Mouse (Mus musculus): ENCODE data around the gene Abhd14b. TPM values are rescaled to one million over a fixed set of nuclear protein-coding genes. Genes with fewer than 3 reads are reported as not detected.

Abhd14b gene
- polyA plus RNA-seq, 1 experiment from 2014 or later, result 4.5 TPM

- Histone ChIP-seq H3K4me2 (peak overlapping the region; percentile 78), H3K4me1 (ENCODE audit: control insufficient read depth, insufficient read depth, low read length) (peaks cover 65% of the 10 kb centered on the region), H3K27ac (ENCODE audit: low read depth, low read length) (peak overlapping the region; percentile 97), H3K27me3 (ENCODE audit: control insufficient read depth, insufficient read depth, low read length) (no peaks in the 10 kb centered on the region), H3K9ac (ENCODE audit: low read length) (peak overlapping the region; percentile 97), H3K4me3 (ENCODE audit: low read depth, low read length) (peak overlapping the region; percentile 88), H3K9me3 (ENCODE audit: control insufficient read depth, low read length) (no peaks in the 10 kb centered on the region), H3K36me3 (ENCODE audit: control insufficient read depth, insufficient read depth, low read length) (no peaks in the 10 kb centered on the region; the same call in 1 of the 2 replicates)
- WGBS, result under 1% methylated on average over 19 of the region's 20 CpGs
- DNase-seq (ENCODE audit: low spot score, missing footprints), result peak; percentile 95
- no peak for ATAC-seq (ENCODE audit: low FRiP score)
These were observed 7.0 kb downstream of the Abhd14b start for GRCm38 (mm10) chr9:106454071-106454761.

- DNase-seq (ENCODE audit: low spot score, missing footprints) (peak; percentile 97), ATAC-seq (ENCODE audit: low FRiP score) (peak; percentile 22)
- WGBS, result under 1% methylated on average over 17 of the region's 17 CpGs
- Histone ChIP-seq H3K27me3 (ENCODE audit: control insufficient read depth, insufficient read depth, low read length) (no peaks in the 10 kb centered on the region), H3K27ac (ENCODE audit: low read depth, low read length) (peak overlapping the region; percentile 97), H3K4me3 (ENCODE audit: low read depth, low read length) (peak overlapping the region; percentile 88), H3K4me2 (peak overlapping the region; percentile 78), H3K4me1 (ENCODE audit: control insufficient read depth, insufficient read depth, low read length) (peaks cover 71% of the 10 kb centered on the region), H3K9me3 (ENCODE audit: control insufficient read depth, low read length) (no peaks in the 10 kb centered on the region), H3K36me3 (ENCODE audit: control insufficient read depth, insufficient read depth, low read length) (peaks cover 2% of the 10 kb centered on the region), H3K9ac (ENCODE audit: low read length) (peak overlapping the region; percentile 97)
These were observed 7.8 kb downstream of the Abhd14b start for GRCm38 (mm10) chr9:106454888-106455681.

- Histone ChIP-seq H3K9me3 (ENCODE audit: control insufficient read depth, low read length) (no peaks in the 10 kb centered on the region), H3K4me2 (peak overlapping the region; percentile 78), H3K4me3 (ENCODE audit: low read depth, low read length) (peak overlapping the region; percentile 88), H3K27ac (ENCODE audit: low read depth, low read length) (peak overlapping the region; percentile 97), H3K36me3 (ENCODE audit: control insufficient read depth, insufficient read depth, low read length) (peaks cover 8% of the 10 kb centered on the region), H3K27me3 (ENCODE audit: control insufficient read depth, insufficient read depth, low read length) (no peaks in the 10 kb centered on the region), H3K9ac (ENCODE audit: low read length) (peak overlapping the region; percentile 97), H3K4me1 (ENCODE audit: control insufficient read depth, insufficient read depth, low read length) (peaks cover 66% of the 10 kb centered on the region)
- DNase-seq (ENCODE audit: low spot score, missing footprints) (no peak), ATAC-seq (ENCODE audit: low FRiP score) (peak; percentile 26)
- 25% methylated on average over 15 of the region's 15 CpGs for WGBS
These were observed 9.3 kb downstream of the Abhd14b start for GRCm38 (mm10) chr9:106456325-106457162.

- no peaks in the 10 kb centered on the region for H3K9me3 ChIP-seq (ENCODE audit: control insufficient read depth, low read length)
- peak overlapping the region; percentile 97 for H3K27ac ChIP-seq (ENCODE audit: low read depth, low read length)
- peaks cover 63% of the 10 kb centered on the region for H3K4me1 ChIP-seq (ENCODE audit: control insufficient read depth, insufficient read depth, low read length)
- H3K9ac ChIP-seq (ENCODE audit: low read length), result peak overlapping the region; percentile 97
- WGBS, result 40% methylated on average over 9 of the region's 9 CpGs
- H3K4me2 ChIP-seq, result peak overlapping the region; percentile 78
- DNase-seq (ENCODE audit: low spot score, missing footprints), result peak; percentile 95
- peaks cover 13% of the 10 kb centered on the region for H3K36me3 ChIP-seq (ENCODE audit: control insufficient read depth, insufficient read depth, low read length)
- ATAC-seq (ENCODE audit: low FRiP score), result no peak
- H3K27me3 ChIP-seq (ENCODE audit: control insufficient read depth, insufficient read depth, low read length), result no peaks in the 10 kb centered on the region
- peak overlapping the region; percentile 88 for H3K4me3 ChIP-seq (ENCODE audit: low read depth, low read length)
These were observed 9.9 kb downstream of the Abhd14b start for GRCm38 (mm10) chr9:106457163-106457559.

GRCm38 (mm10) chr9:106457920-106458319, 10.7 kb downstream of the Abhd14b start:
- Histone ChIP-seq H3K4me2 (peak overlapping the region; percentile 78), H3K36me3 (ENCODE audit: control insufficient read depth, insufficient read depth, low read length) (peaks cover 17% of the 10 kb centered on the region), H3K27ac (ENCODE audit: low read depth, low read length) (peak overlapping the region; percentile 97; the same call in 1 of the 2 replicates), H3K4me1 (ENCODE audit: control insufficient read depth, insufficient read depth, low read length) (peaks cover 55% of the 10 kb centered on the region), H3K9me3 (ENCODE audit: control insufficient read depth, low read length) (no peaks in the 10 kb centered on the region), H3K4me3 (ENCODE audit: low read depth, low read length) (no peak overlapping the region), H3K27me3 (ENCODE audit: control insufficient read depth, insufficient read depth, low read length) (no peaks in the 10 kb centered on the region; the same call in 1 of the 2 replicates), H3K9ac (ENCODE audit: low read length) (peak overlapping the region; percentile 49)
- WGBS, result 63% methylated on average over 5 of the region's 5 CpGs
- ATAC-seq (ENCODE audit: low FRiP score) (no peak), DNase-seq (ENCODE audit: low spot score, missing footprints) (no peak)

- Histone ChIP-seq H3K27ac (ENCODE audit: low read depth, low read length) (no peak overlapping the region), H3K9ac (ENCODE audit: low read length) (no peak overlapping the region), H3K4me3 (ENCODE audit: low read depth, low read length) (no peak overlapping the region), H3K4me2 (no peak overlapping the region), H3K4me1 (ENCODE audit: control insufficient read depth, insufficient read depth, low read length) (peaks cover 54% of the 10 kb centered on the region), H3K9me3 (ENCODE audit: control insufficient read depth, low read length) (no peaks in the 10 kb centered on the region), H3K27me3 (ENCODE audit: control insufficient read depth, insufficient read depth, low read length) (peaks cover 6% of the 10 kb centered on the region; the same call in 1 of the 2 replicates), H3K36me3 (ENCODE audit: control insufficient read depth, insufficient read depth, low read length) (peaks cover 23% of the 10 kb centered on the region)
- ATAC-seq (ENCODE audit: low FRiP score) (no peak), DNase-seq (ENCODE audit: low spot score, missing footprints) (no peak)
- 85% methylated on average over 15 of the region's 15 CpGs for WGBS
These were observed 12.7 kb downstream of the Abhd14b start for GRCm38 (mm10) chr9:106459946-106460345.

GRCm38 (mm10) chr9:106460401-106461025, 13.3 kb downstream of the Abhd14b start:
- no peak overlapping the region for H3K4me3 ChIP-seq (ENCODE audit: low read depth, low read length)
- no peak overlapping the region for H3K4me2 ChIP-seq
- ATAC-seq (ENCODE audit: low FRiP score), result no peak
- WGBS, result 80% methylated on average over 18 of the region's 18 CpGs
- H3K36me3 ChIP-seq (ENCODE audit: control insufficient read depth, insufficient read depth, low read length), result peaks cover 23% of the 10 kb centered on the region
- no peaks in the 10 kb centered on the region for H3K9me3 ChIP-seq (ENCODE audit: control insufficient read depth, low read length)
- H3K27ac ChIP-seq (ENCODE audit: low read depth, low read length), result no peak overlapping the region
- DNase-seq (ENCODE audit: low spot score, missing footprints), result peak; percentile 79
- H3K9ac ChIP-seq (ENCODE audit: low read length), result no peak overlapping the region
- H3K27me3 ChIP-seq (ENCODE audit: control insufficient read depth, insufficient read depth, low read length), result peaks cover 7% of the 10 kb centered on the region; the same call in 1 of the 2 replicates
- H3K4me1 ChIP-seq (ENCODE audit: control insufficient read depth, insufficient read depth, low read length), result peaks cover 53% of the 10 kb centered on the region

GRCm38 (mm10) chr9:106461026-106461415, 13.8 kb downstream of the Abhd14b start:
- 96% methylated on average over 9 of the region's 9 CpGs for WGBS
- no peak overlapping the region for H3K9ac ChIP-seq (ENCODE audit: low read length)
- peaks cover 23% of the 10 kb centered on the region for H3K36me3 ChIP-seq (ENCODE audit: control insufficient read depth, insufficient read depth, low read length)
- ATAC-seq (ENCODE audit: low FRiP score) (no peak), DNase-seq (ENCODE audit: low spot score, missing footprints) (peak; percentile 44)
- H3K4me3 ChIP-seq (ENCODE audit: low read depth, low read length), result no peak overlapping the region
- no peak overlapping the region for H3K4me2 ChIP-seq
- no peak overlapping the region for H3K27ac ChIP-seq (ENCODE audit: low read depth, low read length)
- H3K27me3 ChIP-seq (ENCODE audit: control insufficient read depth, insufficient read depth, low read length), result peaks cover 7% of the 10 kb centered on the region
- no peaks in the 10 kb centered on the region for H3K9me3 ChIP-seq (ENCODE audit: control insufficient read depth, low read length)
- H3K4me1 ChIP-seq (ENCODE audit: control insufficient read depth, insufficient read depth, low read length), result peaks cover 48% of the 10 kb centered on the region
